Mouse (Mus musculus): ENCODE measurements at regions not wholly inside any gene's neighbourhood (a gene's known extent, or its start where the extent isn't known, plus 50 kb on each side); places are given as distances from the start of the nearest gene placed in this dataset.

GRCm38 (mm10) chr5:43074536-43074935 is 158.4 kb upstream of the Cpeb2 start:
- Histone ChIP-seq H3K9me3 (replicated peaks) (no peaks in the 10 kb centered on the region), H3K36me3 (no peaks in the 10 kb centered on the region), H3K9ac (replicated peaks) (no peak overlapping the region), H3K4me2 (no peak overlapping the region), H3K27me3 (replicated peaks) (no peaks in the 10 kb centered on the region), H3K27ac (replicated peaks) (no peak overlapping the region), H3K4me3 (replicated peaks) (no peak overlapping the region), H3K4me1 (no peaks in the 10 kb centered on the region)
- WGBS = 94% methylated on average over 3 of the region's 3 CpGs
- no peak for ATAC-seq (ENCODE audit: low FRiP score)

DNA sequence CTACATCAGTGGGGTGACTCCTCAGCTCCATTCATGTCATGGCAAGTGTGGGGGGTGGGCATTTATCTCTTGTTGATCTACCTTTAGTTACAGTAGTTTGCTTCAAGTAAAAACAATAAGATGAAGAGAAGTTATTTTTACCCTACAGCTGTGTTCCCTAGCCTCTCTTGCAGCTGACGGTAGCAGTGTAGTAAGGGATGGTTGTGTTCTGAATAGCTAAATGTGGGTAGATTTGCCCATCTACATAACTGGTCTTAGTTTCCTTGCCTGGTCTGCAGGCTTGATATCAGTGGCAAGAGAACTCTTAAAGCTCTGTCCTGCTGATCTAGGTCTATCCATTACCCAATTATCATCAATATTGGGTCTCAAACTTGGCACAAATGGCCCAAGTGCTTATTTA is 152.7 kb upstream of the Cpeb2 start:
- Histone ChIP-seq H3K27me3 (replicated peaks) (no peaks in the 10 kb centered on the region), H3K9ac (replicated peaks) (no peak overlapping the region), H3K27ac (replicated peaks) (no peak overlapping the region), H3K4me3 (replicated peaks) (no peak overlapping the region), H3K4me2 (no peak overlapping the region), H3K36me3 (no peaks in the 10 kb centered on the region), H3K9me3 (replicated peaks) (no peaks in the 10 kb centered on the region), H3K4me1 (no peaks in the 10 kb centered on the region)
- 94% methylated on average over 1 of the region's 1 CpGs for WGBS
- no peak for ATAC-seq (ENCODE audit: low FRiP score)

- Histone ChIP-seq H3K4me2 (no peak overlapping the region), H3K4me3 (replicated peaks) (no peak overlapping the region), H3K36me3 (no peaks in the 10 kb centered on the region), H3K4me1 (no peaks in the 10 kb centered on the region), H3K27ac (replicated peaks) (no peak overlapping the region), H3K27me3 (replicated peaks) (no peaks in the 10 kb centered on the region), H3K9me3 (replicated peaks) (no peaks in the 10 kb centered on the region), H3K9ac (replicated peaks) (no peak overlapping the region)
- ATAC-seq (ENCODE audit: low FRiP score) = no peak
- 76% methylated on average over 11 of the region's 11 CpGs for WGBS
Observed at GRCm38 (mm10) chr5:43081561-43082534, 151.1 kb upstream of the Cpeb2 start.

- Histone ChIP-seq H3K27me3 (replicated peaks) (no peaks in the 10 kb centered on the region), H3K4me1 (peaks cover 13% of the 10 kb centered on the region), H3K4me3 (replicated peaks) (no peak overlapping the region), H3K9me3 (replicated peaks) (no peaks in the 10 kb centered on the region), H3K36me3 (no peaks in the 10 kb centered on the region), H3K27ac (replicated peaks) (no peak overlapping the region), H3K9ac (replicated peaks) (no peak overlapping the region), H3K4me2 (no peak overlapping the region)
- 85% methylated on average over 2 of the region's 2 CpGs for WGBS
- ATAC-seq (ENCODE audit: low FRiP score) = no peak
Observed at GRCm38 (mm10) chr5:43087077-43087476, 145.9 kb upstream of the Cpeb2 start.

GRCm38 (mm10) chr5:43087907-43088387 is 145.0 kb upstream of the Cpeb2 start:
- H3K36me3 ChIP-seq = no peaks in the 10 kb centered on the region
- 66% methylated on average over 8 of the region's 8 CpGs for WGBS
- H3K4me2 ChIP-seq = no peak overlapping the region
- H3K9ac ChIP-seq (replicated peaks) = no peak overlapping the region
- H3K4me1 ChIP-seq = peaks cover 13% of the 10 kb centered on the region
- no peak overlapping the region for H3K4me3 ChIP-seq (replicated peaks)
- ATAC-seq (ENCODE audit: low FRiP score) = peak; percentile 66
- H3K27ac ChIP-seq (replicated peaks) = peak overlapping the region; percentile 23; the same call in 1 of the 2 replicates
- no peaks in the 10 kb centered on the region for H3K9me3 ChIP-seq (replicated peaks)
- no peaks in the 10 kb centered on the region for H3K27me3 ChIP-seq (replicated peaks)

GRCm38 (mm10) chr5:43088650-43089397 is 144.1 kb upstream of the Cpeb2 start:
- Histone ChIP-seq H3K4me3 (replicated peaks) (no peak overlapping the region), H3K36me3 (no peaks in the 10 kb centered on the region), H3K4me2 (no peak overlapping the region), H3K4me1 (peaks cover 13% of the 10 kb centered on the region), H3K27ac (replicated peaks) (no peak overlapping the region), H3K27me3 (replicated peaks) (no peaks in the 10 kb centered on the region), H3K9ac (replicated peaks) (no peak overlapping the region), H3K9me3 (replicated peaks) (no peaks in the 10 kb centered on the region)
- ATAC-seq (ENCODE audit: low FRiP score) = peak; percentile 42; the same call in 1 of the 2 replicates
- WGBS = 51% methylated on average over 12 of the region's 12 CpGs

DNA sequence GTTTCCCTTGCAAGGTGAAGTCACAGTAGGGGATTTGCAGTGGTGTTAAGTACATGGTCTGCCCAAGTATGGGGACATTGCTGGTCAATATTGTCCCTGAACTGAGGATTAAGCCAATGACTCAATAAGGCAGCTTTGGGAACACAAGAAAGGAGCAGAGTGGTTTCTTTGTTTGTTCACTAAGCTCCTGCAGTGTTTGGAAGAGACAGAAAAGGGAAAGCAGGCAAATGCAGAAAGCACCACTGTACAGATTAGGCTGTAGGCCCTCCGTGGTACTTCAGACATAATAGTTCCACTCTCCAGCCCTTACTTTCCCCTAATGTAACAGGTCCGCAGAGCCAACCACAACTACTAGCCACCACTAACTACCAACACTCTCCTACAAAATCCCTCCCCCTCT is 143.5 kb upstream of the Cpeb2 start:
- peaks cover 18% of the 10 kb centered on the region for H3K4me1 ChIP-seq
- 83% methylated on average over 2 of the region's 2 CpGs for WGBS
- no peak for ATAC-seq (ENCODE audit: low FRiP score)
- H3K9me3 ChIP-seq (replicated peaks) = no peaks in the 10 kb centered on the region
- H3K9ac ChIP-seq (replicated peaks) = no peak overlapping the region
- no peak overlapping the region for H3K27ac ChIP-seq (replicated peaks)
- no peak overlapping the region for H3K4me3 ChIP-seq (replicated peaks)
- H3K4me2 ChIP-seq = no peak overlapping the region
- H3K27me3 ChIP-seq (replicated peaks) = no peaks in the 10 kb centered on the region
- H3K36me3 ChIP-seq = no peaks in the 10 kb centered on the region

DNA sequence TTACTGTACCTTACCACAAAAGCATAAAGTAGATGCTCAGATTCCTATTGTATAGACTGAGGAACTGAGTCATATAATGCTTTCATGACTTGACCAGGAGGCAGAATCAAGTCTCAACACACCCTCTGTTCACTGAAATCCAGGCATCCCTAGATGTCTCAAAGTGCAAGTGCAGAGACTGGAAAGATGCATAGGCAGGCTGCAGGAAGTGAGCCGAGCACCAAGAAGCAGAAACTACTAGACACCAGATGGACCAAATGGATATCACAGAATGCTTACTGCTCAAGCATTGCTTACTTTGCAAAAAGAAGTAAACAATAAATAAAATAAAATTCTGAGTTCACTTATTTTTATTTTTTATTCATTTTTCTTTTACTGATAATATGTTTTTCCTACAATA is 143.0 kb upstream of the Cpeb2 start:
- Histone ChIP-seq H3K9me3 (replicated peaks) (no peaks in the 10 kb centered on the region), H3K27me3 (replicated peaks) (no peaks in the 10 kb centered on the region), H3K27ac (replicated peaks) (no peak overlapping the region), H3K4me1 (peaks cover 22% of the 10 kb centered on the region), H3K4me2 (no peak overlapping the region), H3K4me3 (replicated peaks) (no peak overlapping the region), H3K36me3 (no peaks in the 10 kb centered on the region), H3K9ac (replicated peaks) (no peak overlapping the region)
- 83% methylated on average over 1 of the region's 1 CpGs for WGBS
- ATAC-seq (ENCODE audit: low FRiP score) = no peak

DNA sequence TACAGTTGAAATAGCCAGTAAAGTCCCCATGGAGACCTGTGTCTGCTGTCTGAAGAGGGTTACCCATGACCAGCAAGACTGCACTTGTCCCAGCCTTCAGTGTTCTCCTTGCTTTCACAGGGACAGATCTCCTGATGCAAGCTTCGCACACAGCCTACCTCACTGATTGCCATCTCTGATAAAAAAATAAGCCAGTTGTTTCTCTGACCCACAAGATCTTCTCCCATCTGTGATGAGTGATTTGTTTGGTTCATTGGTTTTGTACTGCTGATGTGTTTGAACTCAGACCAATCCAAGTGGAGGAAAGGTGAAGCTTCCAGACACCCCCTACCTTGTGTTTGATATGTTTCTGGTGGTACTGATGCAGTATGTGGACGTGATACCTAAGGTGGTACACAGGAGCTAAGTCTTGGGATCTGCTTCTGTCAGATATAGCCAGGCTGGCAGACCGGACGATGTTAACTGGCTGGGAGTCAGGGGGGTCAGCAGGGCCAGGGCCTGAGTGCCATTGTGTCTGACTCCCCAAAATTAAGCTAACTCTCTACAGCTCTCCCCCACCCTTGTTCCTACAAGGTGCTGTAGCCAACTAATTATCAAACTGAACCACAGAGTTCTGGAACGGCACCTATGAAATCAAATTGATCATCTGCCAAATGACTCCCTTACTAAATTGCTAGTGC is 139.2 kb upstream of the Cpeb2 start:
- no peaks in the 10 kb centered on the region for H3K9me3 ChIP-seq (replicated peaks)
- H3K36me3 ChIP-seq = no peaks in the 10 kb centered on the region
- H3K27me3 ChIP-seq (replicated peaks) = no peaks in the 10 kb centered on the region
- WGBS = 68% methylated on average over 5 of the region's 5 CpGs
- no peak overlapping the region for H3K4me2 ChIP-seq
- no peak overlapping the region for H3K4me3 ChIP-seq (replicated peaks)
- H3K9ac ChIP-seq (replicated peaks) = no peak overlapping the region
- peaks cover 11% of the 10 kb centered on the region for H3K4me1 ChIP-seq
- ATAC-seq (ENCODE audit: low FRiP score) = 0 out of 2 replicates have a peak, but pooled peaks have one; percentile 17
- no peak overlapping the region for H3K27ac ChIP-seq (replicated peaks)

GRCm38 (mm10) chr5:43094329-43094898 is 138.6 kb upstream of the Cpeb2 start:
- H3K27me3 ChIP-seq (replicated peaks) = no peaks in the 10 kb centered on the region
- no peak overlapping the region for H3K9ac ChIP-seq (replicated peaks)
- ATAC-seq (ENCODE audit: low FRiP score) = peak; percentile 63
- H3K4me3 ChIP-seq (replicated peaks) = no peak overlapping the region
- no peaks in the 10 kb centered on the region for H3K36me3 ChIP-seq
- H3K4me1 ChIP-seq = peaks cover 9% of the 10 kb centered on the region
- no peaks in the 10 kb centered on the region for H3K9me3 ChIP-seq (replicated peaks)
- H3K27ac ChIP-seq (replicated peaks) = no peak overlapping the region
- 12% methylated on average over 7 of the region's 7 CpGs for WGBS
- no peak overlapping the region for H3K4me2 ChIP-seq

- Histone ChIP-seq H3K4me1 (0 out of 2 replicates have a peak, but pooled peaks cover 3% of the 10 kb centered on the region), H3K27ac (replicated peaks) (no peak overlapping the region), H3K9ac (replicated peaks) (no peak overlapping the region), H3K27me3 (replicated peaks) (no peaks in the 10 kb centered on the region), H3K4me3 (replicated peaks) (no peak overlapping the region), H3K4me2 (no peak overlapping the region), H3K36me3 (no peaks in the 10 kb centered on the region), H3K9me3 (replicated peaks) (no peaks in the 10 kb centered on the region)
- WGBS = 26% methylated on average over 4 of the region's 4 CpGs
- no peak for ATAC-seq (ENCODE audit: low FRiP score)
Observed at GRCm38 (mm10) chr5:43102000-43102459, 130.9 kb upstream of the Cpeb2 start.
